Mouse (Mus musculus) hindbrain, embryonic 11.5 days (tissue): ENCODE data around the gene Scml2. TPM values are rescaled to one million over a fixed set of nuclear protein-coding genes. Genes with fewer than 3 reads are reported as not detected.
"Not testable (repeated sequence)": the region's sequence is repeated elsewhere in the genome, so short reads cannot be mapped to it uniquely, and the experiment has no call there.

Experiments used
- ATAC-seq: fragments of 200-750 bp; cut with Nextera tagmentation; 2 replicates; pipeline ENCODE4 v1.8.0; 2017; ENCODE audit warnings: mild to moderate bottlenecking, moderate TSS enrichment, moderate library complexity; ENCODE audit not compliant: low FRiP score
- DNase-seq: peaks from one replicate; pipeline ENCODE4 v3.0.0-alpha.2; 2015; ENCODE audit warnings: low spot score
- H3K27ac ChIP-seq: fragments of 300-500 bp; sonication (generic); 2 replicates; pipeline ENCODE4 v1.5.1; 2014; ENCODE audit warnings: mild to moderate bottlenecking, low read depth, low read length
- H3K27me3 ChIP-seq: fragments of 300-500 bp; sonication (generic); 2 replicates; pipeline ENCODE4 v1.6.1; 2014; ENCODE audit warnings: mild to moderate bottlenecking, low read length, moderate library complexity, mixed read lengths; ENCODE audit not compliant: control insufficient read depth, insufficient read depth
- H3K36me3 ChIP-seq: fragments of 300-500 bp; sonication (generic); 2 replicates; pipeline ENCODE4 v1.6.1; 2014; ENCODE audit warnings: mild to moderate bottlenecking, low read length, moderate library complexity, mixed read lengths; ENCODE audit not compliant: control insufficient read depth, insufficient read depth
- H3K4me1 ChIP-seq: fragments of 300-500 bp; sonication (generic); replicated peaks from 2 replicates; pipeline ENCODE4 v1.6.1; 2014; ENCODE audit warnings: low read length, mixed read lengths; ENCODE audit not compliant: control insufficient read depth, insufficient read depth
- H3K4me2 ChIP-seq: fragments of 300-500 bp; sonication (generic); replicated peaks from 2 replicates; pipeline ENCODE4 v1.6.1; 2014; ENCODE audit warnings: mild to moderate bottlenecking, low read depth, low read length
- H3K4me3 ChIP-seq: fragments of 300-500 bp; sonication (generic); 2 replicates; pipeline ENCODE4 v1.5.1; 2014; ENCODE audit warnings: low read depth, low read length
- H3K9ac ChIP-seq: fragments of 300-500 bp; sonication (generic); 2 replicates; pipeline ENCODE4 v1.6.1; 2014; ENCODE audit warnings: low read depth, low read length
- H3K9me3 ChIP-seq: fragments of 300-500 bp; sonication (generic); 2 replicates; pipeline ENCODE4 v1.6.1; 2016; ENCODE audit warnings: low read length; ENCODE audit not compliant: control insufficient read depth
- WGBS: fragments of 180-500 bp; shearing (Covaris S2); extraction: QIAGEN DNeasy Blood & Tissue Kit; methylation state at CpG from one replicate; pipeline ENCODE4 v1.1.7; 2014; 5-methylcytosine and 5-hydroxymethylcytosine counted together
- polyA plus RNA-seq: library from polyadenylated mRNA; unstranded; fragments of >200 nt; fragmentation: Nextera tagmentation; extraction: Ambion mirVana; gene quantifications from 2 replicates; pipeline ENCODE4 v1.2.1, GENCODE M21; 2014

Gene Scml2
- polyA plus RNA-seq = 4.1 and 4.3 TPM in 2 replicates

- not testable (repeated sequence) for H3K4me3 ChIP-seq, H3K4me1 ChIP-seq, H3K9ac ChIP-seq, H3K27ac ChIP-seq, H3K9me3 ChIP-seq, H3K4me2 ChIP-seq, H3K36me3 ChIP-seq, H3K27me3 ChIP-seq, DNase-seq, ATAC-seq
- 100% methylated on average over 1 of the region's 14 CpGs for WGBS
Measured at GRCm38 (mm10) chrX:161116893-161117292, at the start of gene Scml2. Gene Scml2 (plus strand): TSS chrX:161117193.

- WGBS = 89% methylated on average over 6 of the region's 6 CpGs
- not testable (repeated sequence) for ATAC-seq, H3K27ac ChIP-seq, H3K27me3 ChIP-seq, H3K36me3 ChIP-seq, H3K4me2 ChIP-seq, DNase-seq, H3K4me1 ChIP-seq, H3K9me3 ChIP-seq, H3K4me3 ChIP-seq, H3K9ac ChIP-seq
Measured at GRCm38 (mm10) chrX:161075576-161075975, 41.4 kb upstream of the Scml2 start.

DNA sequence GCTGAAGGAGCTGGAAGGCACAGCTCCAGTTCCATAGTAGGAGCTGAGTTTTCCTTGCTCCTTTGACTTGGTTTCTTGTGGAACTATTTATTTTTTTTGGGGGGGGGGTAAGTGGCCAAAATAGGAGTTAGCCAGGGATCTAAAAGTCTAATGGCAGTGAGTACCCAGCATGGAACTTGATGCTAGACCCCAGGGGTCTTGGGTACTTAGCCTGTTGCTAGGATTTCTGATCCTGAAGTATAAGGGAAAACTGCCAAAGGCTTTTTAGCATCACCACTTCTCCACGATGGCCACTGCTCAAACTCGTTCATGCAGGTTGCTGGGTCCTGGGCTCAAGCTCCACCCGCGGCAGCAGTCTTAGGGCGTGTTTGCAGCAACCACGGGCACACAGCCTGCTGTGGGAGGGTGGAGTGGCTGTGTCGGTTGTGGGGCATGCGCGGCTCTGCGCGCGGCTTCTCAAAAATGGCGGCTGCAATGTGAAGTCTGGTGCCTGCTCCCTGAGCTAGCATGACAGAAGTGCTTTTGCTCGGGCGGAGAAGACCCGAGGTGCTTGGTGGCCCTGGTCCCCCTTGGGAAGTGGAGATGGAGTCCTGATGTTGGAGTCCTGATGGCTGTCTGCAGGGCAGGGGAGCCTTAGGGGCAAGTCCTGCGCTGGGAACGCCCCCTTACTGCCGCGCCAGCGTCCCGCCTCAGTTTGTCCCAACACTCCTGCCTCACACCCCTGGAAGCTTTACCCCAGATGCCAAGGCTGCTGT lies 45.5 kb downstream of the Scml2 start:
- ATAC-seq = peak; percentile 97
- H3K4me2 ChIP-seq = peak overlapping the region; percentile 41
- H3K9me3 ChIP-seq = no peaks in the 10 kb centered on the region
- WGBS = 19% methylated on average over 22 of the region's 22 CpGs
- H3K36me3 ChIP-seq = no peaks in the 10 kb centered on the region
- no peaks in the 10 kb centered on the region; the same call in 1 of the 2 replicates for H3K27me3 ChIP-seq
- H3K4me1 ChIP-seq = no peaks in the 10 kb centered on the region
- H3K4me3 ChIP-seq = peak overlapping the region; percentile 46
- H3K9ac ChIP-seq = peak overlapping the region; percentile 58
- peak; percentile 51 for DNase-seq
- H3K27ac ChIP-seq = no peak overlapping the region

DNA sequence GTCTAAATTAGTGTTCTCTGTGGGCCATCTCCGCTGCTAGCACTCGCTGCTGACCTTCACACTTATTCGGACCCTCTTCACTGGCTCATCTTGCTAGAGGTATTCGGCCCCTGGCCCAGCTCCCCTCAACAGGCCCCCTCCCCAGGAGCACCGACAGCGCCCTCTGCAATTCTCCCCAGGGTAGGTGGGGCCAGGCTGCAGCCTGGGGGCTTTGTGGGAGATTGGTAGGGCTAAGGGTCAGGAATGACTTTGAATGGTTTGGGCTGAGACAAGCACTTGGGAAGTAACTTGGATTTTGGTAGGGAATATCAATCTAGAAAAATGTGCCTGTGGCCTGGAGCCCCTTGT lies 46.0 kb downstream of the Scml2 start:
- ATAC-seq (peak; percentile 87), DNase-seq (no peak)
- no peak overlapping the region for H3K27ac ChIP-seq
- peak overlapping the region; percentile 58 for H3K9ac ChIP-seq
- 10% methylated on average over 6 of the region's 6 CpGs for WGBS
- H3K4me1 ChIP-seq = no peaks in the 10 kb centered on the region
- no peaks in the 10 kb centered on the region; the same call in 1 of the 2 replicates for H3K27me3 ChIP-seq
- H3K9me3 ChIP-seq = no peaks in the 10 kb centered on the region
- H3K36me3 ChIP-seq = no peaks in the 10 kb centered on the region
- H3K4me2 ChIP-seq = peak overlapping the region; percentile 41
- peak overlapping the region; percentile 46 for H3K4me3 ChIP-seq

GRCm38 (mm10) chrX:161287156-161287555 lies 170.2 kb downstream of the Scml2 start, which contains the start of gene Gm15262:
Gene Gm15262 (plus strand): TSS chrX:161287456.
- WGBS = 85% methylated on average over 2 of the region's 2 CpGs
- H3K9me3 ChIP-seq, H3K27me3 ChIP-seq, H3K27ac ChIP-seq, ATAC-seq, H3K4me1 ChIP-seq, DNase-seq, H3K4me2 ChIP-seq, H3K36me3 ChIP-seq, H3K9ac ChIP-seq, H3K4me3 ChIP-seq: not testable (repeated sequence)

Other genes with a start within 250 kb of the Scml2 start
- gene Gja6, start 210.1 kb upstream of the Scml2 start, polyA plus RNA-seq = 0.19 and 0.24 TPM in 2 replicates
- 3.3 and 4.8 TPM in 2 replicates for gene Cdkl5, start 122.5 kb upstream of the Scml2 start, polyA plus RNA-seq
- not detected in 2 replicates for gene Gm15262, start 170.3 kb downstream of the Scml2 start, polyA plus RNA-seq